Mouse (Mus musculus): ENCODE results near the gene Polr3f. TPM values are rescaled to one million over a fixed set of nuclear protein-coding genes. Genes with fewer than 3 reads are reported as not detected.
A peak's percentile ranks its signal among the peaks of the same experiment; 100 is the strongest.

The Polr3f gene
- polyA plus RNA-seq, 1 experiment from 2014 or later: 6.6 TPM

- Histone ChIP-seq H3K27ac (ENCODE audit: low read length) (no peak within 1 kb of the TSS), H3K4me3 (ENCODE audit: low read depth, low read length) (peak within 1 kb of the TSS; percentile 73), H3K36me3 (ENCODE audit: control insufficient read depth, insufficient read depth) (no peaks in the 10 kb centered on the region), H3K4me1 (ENCODE audit: control insufficient read depth, low read depth, low read length) (peaks cover 4% of the 10 kb centered on the region), H3K4me2 (ENCODE audit: low read depth, low read length) (peak within 1 kb of the TSS; percentile 66), H3K9me3 (replicated peaks; ENCODE audit: control insufficient read depth, low read length) (no peaks in the 10 kb centered on the region), H3K27me3 (ENCODE audit: control insufficient read depth, insufficient read depth, low read depth, low read length) (no peaks in the 10 kb centered on the region), H3K9ac (ENCODE audit: low read depth, low read length) (peak within 1 kb of the TSS; percentile 68)
- 2% methylated on average over 17 of the region's 17 CpGs for WGBS (ENCODE audit: insufficient replicate concordance)
- ATAC-seq (ENCODE audit: low read depth): peak; percentile 72
These were observed 23.0 kb downstream of the Polr3f start, which contains the start of gene Rbbp9 for GRCm38 (mm10) chr2:144550529-144550928. Gene Rbbp9 (minus strand): TSS chr2:144550869.

GRCm38 (mm10) chr2:144553905-144554304 lies 26.4 kb downstream of the Polr3f start:
- no peak for ATAC-seq (ENCODE audit: low read depth)
- Histone ChIP-seq H3K4me1 (ENCODE audit: control insufficient read depth, low read depth, low read length) (peaks cover 11% of the 10 kb centered on the region), H3K27ac (ENCODE audit: low read length) (no peak overlapping the region), H3K9ac (ENCODE audit: low read depth, low read length) (no peak overlapping the region), H3K9me3 (replicated peaks; ENCODE audit: control insufficient read depth, low read length) (no peaks in the 10 kb centered on the region), H3K27me3 (ENCODE audit: control insufficient read depth, insufficient read depth, low read depth, low read length) (no peaks in the 10 kb centered on the region), H3K36me3 (ENCODE audit: control insufficient read depth, insufficient read depth) (no peaks in the 10 kb centered on the region), H3K4me2 (ENCODE audit: low read depth, low read length) (no peak overlapping the region), H3K4me3 (ENCODE audit: low read depth, low read length) (no peak overlapping the region)
- WGBS (ENCODE audit: insufficient replicate concordance): 89% methylated on average over 3 of the region's 3 CpGs

- H3K4me2 ChIP-seq (ENCODE audit: low read depth, low read length): peak overlapping the region; percentile 84
- H3K27me3 ChIP-seq (ENCODE audit: control insufficient read depth, insufficient read depth, low read depth, low read length): no peaks in the 10 kb centered on the region
- H3K4me3 ChIP-seq (ENCODE audit: low read depth, low read length): peak overlapping the region; percentile 94
- WGBS (ENCODE audit: insufficient replicate concordance): 1% methylated on average over 14 of the region's 14 CpGs
- ATAC-seq (ENCODE audit: low read depth): no peak
- H3K9me3 ChIP-seq (replicated peaks; ENCODE audit: control insufficient read depth, low read length): no peaks in the 10 kb centered on the region
- H3K27ac ChIP-seq (ENCODE audit: low read length): peak overlapping the region; percentile 87
- peak overlapping the region; percentile 84 for H3K9ac ChIP-seq (ENCODE audit: low read depth, low read length)
- H3K36me3 ChIP-seq (ENCODE audit: control insufficient read depth, insufficient read depth): peaks cover 5% of the 10 kb centered on the region; the same call in 1 of the 2 replicates
- peaks cover 11% of the 10 kb centered on the region for H3K4me1 ChIP-seq (ENCODE audit: control insufficient read depth, low read depth, low read length)
These were observed 27.8 kb downstream of the Polr3f start for GRCm38 (mm10) chr2:144555286-144555819.

- no peaks in the 10 kb centered on the region for H3K27me3 ChIP-seq (ENCODE audit: control insufficient read depth, insufficient read depth, low read depth, low read length)
- peak within 1 kb of the TSS; percentile 91 for H3K9ac ChIP-seq (ENCODE audit: low read depth, low read length)
- peaks cover 5% of the 10 kb centered on the region; the same call in 1 of the 2 replicates for H3K36me3 ChIP-seq (ENCODE audit: control insufficient read depth, insufficient read depth)
- ATAC-seq (ENCODE audit: low read depth): peak; percentile 99
- no peaks in the 10 kb centered on the region for H3K9me3 ChIP-seq (replicated peaks; ENCODE audit: control insufficient read depth, low read length)
- H3K4me1 ChIP-seq (ENCODE audit: control insufficient read depth, low read depth, low read length): peaks cover 11% of the 10 kb centered on the region
- H3K27ac ChIP-seq (ENCODE audit: low read length): peak within 1 kb of the TSS; percentile 87
- H3K4me2 ChIP-seq (ENCODE audit: low read depth, low read length): peak within 1 kb of the TSS; percentile 84
- WGBS (ENCODE audit: insufficient replicate concordance): under 1% methylated on average over 44 of the region's 44 CpGs
- peak within 1 kb of the TSS; percentile 94 for H3K4me3 ChIP-seq (ENCODE audit: low read depth, low read length)
These were observed 28.5 kb downstream of the Polr3f start, which contains the start of gene Sec23b for GRCm38 (mm10) chr2:144555820-144556552. Gene Sec23b (plus strand): TSS chr2:144556229.

- no peak overlapping the region for H3K4me2 ChIP-seq (ENCODE audit: low read depth, low read length)
- no peak overlapping the region for H3K4me3 ChIP-seq (ENCODE audit: low read depth, low read length)
- no peak for ATAC-seq (ENCODE audit: low read depth)
- no peaks in the 10 kb centered on the region for H3K9me3 ChIP-seq (replicated peaks; ENCODE audit: control insufficient read depth, low read length)
- no peaks in the 10 kb centered on the region; the same call in 1 of the 2 replicates for H3K4me1 ChIP-seq (ENCODE audit: control insufficient read depth, low read depth, low read length)
- no peaks in the 10 kb centered on the region for H3K27me3 ChIP-seq (ENCODE audit: control insufficient read depth, insufficient read depth, low read depth, low read length)
- H3K27ac ChIP-seq (ENCODE audit: low read length): no peak overlapping the region
- H3K36me3 ChIP-seq (ENCODE audit: control insufficient read depth, insufficient read depth): peaks cover 36% of the 10 kb centered on the region
- 71% methylated on average over 4 of the region's 4 CpGs for WGBS (ENCODE audit: insufficient replicate concordance)
- H3K9ac ChIP-seq (ENCODE audit: low read depth, low read length): no peak overlapping the region
These were observed 61.2 kb downstream of the Polr3f start for GRCm38 (mm10) chr2:144588723-144589122.

Other genes starting within 250 kb of the Polr3f start
- gene Ovol2, start 195.6 kb upstream of the Polr3f start, polyA plus RNA-seq (2015; fragmentation: Nextera tagmentation; extraction: Ambion mirVana): 0.06 TPM in 1 of 2 replicates, not detected in the other
- 12.9 and 15.3 TPM in 2 replicates for gene Kat14, start 158.7 kb upstream of the Polr3f start, polyA plus RNA-seq (2015; fragmentation: Nextera tagmentation; extraction: Ambion mirVana)
- gene Pet117, start 158.7 kb upstream of the Polr3f start, polyA plus RNA-seq (2015; fragmentation: Nextera tagmentation; extraction: Ambion mirVana): 0.63 and 1.1 TPM in 2 replicates
- gene Dzank1, start 304 bp upstream of the Polr3f start, polyA plus RNA-seq (2015; fragmentation: Nextera tagmentation; extraction: Ambion mirVana): 0.02 and 0.14 TPM in 2 replicates
- gene Rbbp9, start 23.2 kb downstream of the Polr3f start, polyA plus RNA-seq (2015; fragmentation: Nextera tagmentation; extraction: Ambion mirVana): 9.7 and 11.1 TPM in 2 replicates
- gene Sec23b, start 28.5 kb downstream of the Polr3f start, polyA plus RNA-seq (2015; fragmentation: Nextera tagmentation; extraction: Ambion mirVana): 44.0 and 46.2 TPM in 2 replicates
- 10.3 and 13.6 TPM in 2 replicates for gene Smim26, start 66.3 kb downstream of the Polr3f start, polyA plus RNA-seq (2015; fragmentation: Nextera tagmentation; extraction: Ambion mirVana)
- gene Dtd1, start 72.2 kb downstream of the Polr3f start, polyA plus RNA-seq (2015; fragmentation: Nextera tagmentation; extraction: Ambion mirVana): 14.5 and 16.8 TPM in 2 replicates